Mouse (Mus musculus) B cell, adult 62 days (primary cell): Measurements from ENCODE around the gene Gm42674. TPM values are rescaled to one million over a fixed set of nuclear protein-coding genes. Genes with fewer than 3 reads are reported as not detected.

Experiments used
- total RNA-seq: library from RNA; stranded (reverse); gene quantifications from 4 replicates; pipeline ENCODE4 v1.2.4, GENCODE M21; 2023

Gene Gm42674
- not detected in 4 replicates for total RNA-seq

GRCm38 (mm10) chr3:90601486-90602110, at the start of gene Gm42674:
TSS of gene Gm42674 (plus strand) at chr3:90601904.

GRCm38 (mm10) chr3:90560008-90560628, 41.6 kb upstream of the Gm42674 start, which contains the start of gene S100a3:
TSS of gene S100a3 (plus strand) at chr3:90560578.

GRCm38 (mm10) chr3:90589947-90590346, 11.8 kb upstream of the Gm42674 start, which contains the start of gene S100a2:
TSS of gene S100a2 (plus strand) at chr3:90590247.

GRCm38 (mm10) chr3:90603623-90604022, 1.9 kb downstream of the Gm42674 start, which contains the start of gene S100a4:
TSS of gene S100a4 (plus strand) at chr3:90603771.

GRCm38 (mm10) chr3:90608223-90608622, 6.5 kb downstream of the Gm42674 start, which contains the start of gene S100a5:
TSS of gene S100a5 (plus strand) at chr3:90608523.

DNA sequence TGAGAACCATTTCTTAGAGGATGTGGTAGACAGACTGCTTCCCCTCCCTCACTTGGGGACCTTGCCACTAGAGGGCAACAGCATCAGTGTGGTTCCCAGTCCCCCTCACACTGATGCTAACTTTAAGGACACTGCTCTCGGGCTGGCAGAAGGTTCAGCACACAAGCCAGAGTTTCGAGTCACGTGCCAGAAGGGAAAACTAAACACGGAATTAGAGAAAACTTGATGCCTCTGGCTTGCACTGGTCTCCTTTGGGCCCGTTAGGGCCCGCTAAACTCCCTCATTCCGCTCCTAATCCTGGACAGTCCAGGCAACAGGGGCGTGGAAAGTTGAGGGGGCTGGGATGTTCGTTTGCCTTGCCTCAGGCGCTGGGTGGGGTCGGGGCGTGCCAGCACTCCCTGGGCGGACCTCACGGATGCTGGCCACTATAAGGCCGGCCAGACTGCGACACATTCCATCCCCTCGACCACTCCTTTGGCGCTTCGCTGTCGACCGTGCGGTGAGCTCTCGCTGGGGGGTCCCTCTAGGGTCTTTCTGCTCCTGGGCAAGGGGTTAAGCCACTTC, 11.1 kb downstream of the Gm42674 start, which contains the start of gene S100a6:
TSS of gene S100a6 (plus strand) at position 155 of the 564 bp plus-strand sequence.

DNA sequence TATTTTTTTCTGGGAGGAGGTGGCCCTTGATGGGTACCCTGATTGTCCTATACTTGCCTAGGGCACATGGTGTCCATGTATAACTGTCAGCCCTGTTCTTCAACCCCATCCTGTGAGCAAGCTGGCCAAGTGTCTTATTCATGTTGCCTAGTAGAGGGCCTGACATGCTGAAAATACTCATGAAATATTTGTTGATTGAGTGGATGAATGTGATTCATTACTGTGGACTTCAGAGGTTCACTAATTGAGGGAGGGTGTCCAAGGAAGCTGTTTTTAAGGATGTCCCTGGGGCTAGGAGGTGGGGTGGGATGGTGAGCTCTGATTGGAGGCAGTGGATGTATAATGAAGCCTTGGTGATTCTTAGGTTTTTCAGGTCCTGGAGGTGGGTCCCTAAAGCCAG, 52.0 kb downstream of the Gm42674 start, which contains the start of gene S100a7a:
TSS of gene S100a7a (plus strand) at position 301 of the 400 bp plus-strand sequence.

Other genes starting within 250 kb of the Gm42674 start
- gene Slc27a3, start 212.0 kb upstream of the Gm42674 start, total RNA-seq, result 0.91 to 1.4 TPM (median 1.1 TPM) in 4 replicates
- gene Ints3, start 168.3 kb upstream of the Gm42674 start, total RNA-seq, result 50.2 to 54.0 TPM (median 52.5 TPM) in 4 replicates
- not detected in 4 replicates for gene Npr1, start 136.0 kb upstream of the Gm42674 start, total RNA-seq
- 92.2 to 99.3 TPM (median 93.2 TPM) in 4 replicates for gene Ilf2, start 125.8 kb upstream of the Gm42674 start, total RNA-seq
- 56.1 to 60.1 TPM (median 57.1 TPM) in 4 replicates for gene Snapin, start 110.9 kb upstream of the Gm42674 start, total RNA-seq
- 193 to 200 TPM (median 196 TPM) in 4 replicates for gene Chtop, start 92.4 kb upstream of the Gm42674 start, total RNA-seq
- gene S100a1, start 87.5 kb upstream of the Gm42674 start, total RNA-seq, result 0.95 to 1.3 TPM in 2 of 4 replicates, not detected in the others
- 14.6 to 23.9 TPM (median 17.6 TPM) in 4 replicates for gene S100a13, start 87.5 kb upstream of the Gm42674 start, total RNA-seq
- 0.44 TPM in 1 of 4 replicates, not detected in the others for gene S100a14, start 75.0 kb upstream of the Gm42674 start, total RNA-seq
- gene S100a16, start 64.7 kb upstream of the Gm42674 start, total RNA-seq, result not detected in 4 replicates
- gene S100a3, start 41.3 kb upstream of the Gm42674 start, total RNA-seq, result 2.2 TPM in 1 of 4 replicates, not detected in the others
- not detected in 4 replicates for gene S100a2, start 11.7 kb upstream of the Gm42674 start, total RNA-seq
- gene S100a4, start 1.9 kb downstream of the Gm42674 start, total RNA-seq, result 48.5 to 75.1 TPM (median 62.5 TPM) in 4 replicates
- gene S100a5, start 6.6 kb downstream of the Gm42674 start, total RNA-seq, result 3.9 to 4.7 TPM (median 4.0 TPM) in 3 of 4 replicates, not detected in the other
- 71.2 to 102 TPM (median 82.5 TPM) in 4 replicates for gene S100a6, start 11.0 kb downstream of the Gm42674 start, total RNA-seq
- 0.46 TPM in 1 of 4 replicates, not detected in the others for gene S100a7a, start 52.1 kb downstream of the Gm42674 start, total RNA-seq
- gene S100a8, start 67.1 kb downstream of the Gm42674 start, total RNA-seq, result 5.7 to 11.2 TPM (median 8.4 TPM) in 4 replicates
- 9.1 to 13.0 TPM (median 10.7 TPM) in 4 replicates for gene S100a9, start 93.8 kb downstream of the Gm42674 start, total RNA-seq
- not detected in 4 replicates for gene Pglyrp4, start 125.0 kb downstream of the Gm42674 start, total RNA-seq
- not detected in 4 replicates for gene Gm5849, start 176.0 kb downstream of the Gm42674 start, total RNA-seq